Mouse (Mus musculus): Measurements from ENCODE around the gene Doxl2. TPM values are rescaled to one million over a fixed set of nuclear protein-coding genes. Genes with fewer than 3 reads are reported as not detected.

Doxl2 gene
- total and polyA plus RNA-seq, 3 experiments: not detected

DNA sequence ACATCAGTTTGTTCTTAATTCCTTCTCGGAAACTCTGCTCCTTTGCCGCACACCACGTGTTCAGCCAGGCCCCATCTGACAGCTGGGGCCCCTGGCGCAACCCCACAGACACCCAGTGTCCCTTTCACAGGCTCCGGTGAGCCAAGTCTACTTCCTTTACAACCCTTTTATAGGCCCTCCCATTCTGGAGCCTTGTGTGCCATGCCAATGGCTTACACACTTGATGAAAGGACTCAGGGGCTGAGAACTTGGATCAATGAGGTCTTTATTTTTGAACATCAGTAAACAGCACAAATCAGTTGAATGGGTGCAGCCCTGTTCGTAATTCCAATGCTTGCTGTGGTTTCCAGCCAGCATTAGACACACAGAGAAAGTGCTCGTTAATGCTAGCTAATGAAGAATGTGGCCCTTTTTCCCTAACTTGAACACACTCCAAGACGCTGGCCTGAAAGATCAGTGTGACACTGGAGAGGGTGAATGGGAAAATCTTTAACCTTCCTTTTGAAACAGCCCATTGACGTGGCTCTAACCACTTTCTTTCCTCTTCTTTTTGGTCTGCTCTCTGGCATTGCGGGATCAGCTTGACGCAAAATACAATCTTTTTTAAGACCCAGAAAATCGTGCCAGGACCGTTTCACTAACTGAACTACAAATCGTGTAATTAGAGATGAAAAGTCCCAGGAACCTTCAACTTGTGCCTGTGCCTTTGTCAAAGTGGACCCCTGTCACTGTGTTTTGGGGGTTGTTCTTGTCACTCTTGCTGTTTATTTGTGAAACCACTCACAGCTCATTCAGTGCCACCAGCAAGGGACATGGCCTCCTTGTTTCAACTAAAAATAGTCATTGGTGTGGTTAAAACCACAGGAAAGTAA is 46.6 kb downstream of the Doxl2 start:
- DNase-seq: no peak
- Histone ChIP-seq H3K4me1 (ENCODE audit: control insufficient read depth, insufficient read depth, low read length) (peaks cover 2% of the 10 kb centered on the region; the same call in 1 of the 2 replicates), H3K27me3 (ENCODE audit: control insufficient read depth, insufficient read depth, low read length) (no peaks in the 10 kb centered on the region), H3K36me3 (ENCODE audit: control insufficient read depth, insufficient read depth, low read length) (no peaks in the 10 kb centered on the region), H3K27ac (no peak overlapping the region), H3K4me3 (no peak overlapping the region), H3K79me2 (replicated peaks; ENCODE audit: control insufficient read depth, insufficient read depth, low read length) (no peaks in the 10 kb centered on the region), H3K9ac (ENCODE audit: low read depth, low read length) (no peak overlapping the region)
- WGBS: 75% methylated on average over 14 of the region's 14 CpGs
- TF ChIP-seq CTCF (IDR thresholded peaks at IDR 0.05) (no peak), EP300 (IDR thresholded peaks at IDR 0.05; ENCODE audit: insufficient read depth, low read depth, low read length) (no peak), POLR2A (IDR thresholded peaks at IDR 0.05; ENCODE audit: insufficient read depth, low read depth, low read length) (no peak)
- intact Hi-C loops (cut with DNase I): no loop called here

DNA sequence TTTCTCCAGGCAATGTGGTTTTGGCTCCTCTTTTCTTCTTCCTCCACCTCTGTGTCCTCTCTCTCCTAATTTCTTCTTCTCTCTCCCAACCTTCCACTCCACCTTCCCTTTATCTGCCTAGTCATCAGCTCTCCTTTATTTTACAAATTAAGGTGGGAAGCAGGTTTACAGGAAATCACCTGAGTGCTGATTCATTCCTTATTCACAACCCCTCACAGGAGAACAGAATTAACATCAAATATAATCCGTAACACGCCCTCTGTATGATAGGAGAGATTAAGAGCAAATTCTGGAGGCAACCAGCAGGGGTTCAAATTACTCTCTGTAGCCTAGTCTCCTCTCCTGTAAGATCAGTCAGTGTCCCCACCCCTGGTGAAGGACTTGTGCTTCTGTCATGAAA is 47.6 kb downstream of the Doxl2 start:
- Histone ChIP-seq H3K4me3 (no peak overlapping the region), H3K27ac (no peak overlapping the region), H3K9ac (ENCODE audit: low read depth, low read length) (no peak overlapping the region), H3K36me3 (ENCODE audit: control insufficient read depth, insufficient read depth, low read length) (no peaks in the 10 kb centered on the region), H3K79me2 (replicated peaks; ENCODE audit: control insufficient read depth, insufficient read depth, low read length) (no peaks in the 10 kb centered on the region), H3K27me3 (ENCODE audit: control insufficient read depth, insufficient read depth, low read length) (no peaks in the 10 kb centered on the region), H3K4me1 (ENCODE audit: control insufficient read depth, insufficient read depth, low read length) (no peaks in the 10 kb centered on the region)
- DNase-seq: no peak
- TF ChIP-seq EP300 (IDR thresholded peaks at IDR 0.05; ENCODE audit: insufficient read depth, low read depth, low read length): no peak
- TF ChIP-seq CTCF (IDR thresholded peaks at IDR 0.05): no peak
- TF ChIP-seq POLR2A (IDR thresholded peaks at IDR 0.05; ENCODE audit: insufficient read depth, low read depth, low read length): no peak
- intact Hi-C loops (cut with DNase I): no loop called here
- 76% methylated on average over 2 of the region's 2 CpGs for WGBS

DNA sequence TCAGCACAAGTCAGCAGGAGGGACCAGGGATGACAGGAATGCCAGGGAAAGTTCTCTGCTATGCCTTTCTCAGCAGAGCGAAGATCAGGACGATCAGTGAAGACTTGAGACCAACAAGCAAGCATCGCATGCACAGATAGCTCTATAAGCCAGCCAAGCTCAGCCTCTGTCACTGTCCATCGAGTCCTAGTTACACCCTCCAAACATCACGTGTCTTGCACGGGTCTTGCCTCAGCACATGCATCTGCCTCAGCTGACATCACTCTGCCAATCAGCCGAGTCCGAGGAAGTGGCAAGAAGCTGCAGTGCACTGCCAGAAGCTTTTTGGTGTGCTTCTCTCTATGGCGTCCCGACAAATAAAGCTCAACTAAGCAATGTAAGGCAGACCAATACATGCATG is 48.6 kb downstream of the Doxl2 start:
- intact Hi-C loops (cut with DNase I): no loop called here
- Histone ChIP-seq H3K79me2 (replicated peaks; ENCODE audit: control insufficient read depth, insufficient read depth, low read length) (no peaks in the 10 kb centered on the region), H3K36me3 (ENCODE audit: control insufficient read depth, insufficient read depth, low read length) (no peaks in the 10 kb centered on the region), H3K4me3 (no peak overlapping the region), H3K4me1 (ENCODE audit: control insufficient read depth, insufficient read depth, low read length) (no peaks in the 10 kb centered on the region), H3K9ac (ENCODE audit: low read depth, low read length) (no peak overlapping the region), H3K27me3 (ENCODE audit: control insufficient read depth, insufficient read depth, low read length) (no peaks in the 10 kb centered on the region), H3K27ac (no peak overlapping the region)
- 77% methylated on average over 10 of the region's 10 CpGs for WGBS
- DNase-seq: no peak
- no peak for TF ChIP-seq POLR2A (IDR thresholded peaks at IDR 0.05; ENCODE audit: insufficient read depth, low read depth, low read length)

DNA sequence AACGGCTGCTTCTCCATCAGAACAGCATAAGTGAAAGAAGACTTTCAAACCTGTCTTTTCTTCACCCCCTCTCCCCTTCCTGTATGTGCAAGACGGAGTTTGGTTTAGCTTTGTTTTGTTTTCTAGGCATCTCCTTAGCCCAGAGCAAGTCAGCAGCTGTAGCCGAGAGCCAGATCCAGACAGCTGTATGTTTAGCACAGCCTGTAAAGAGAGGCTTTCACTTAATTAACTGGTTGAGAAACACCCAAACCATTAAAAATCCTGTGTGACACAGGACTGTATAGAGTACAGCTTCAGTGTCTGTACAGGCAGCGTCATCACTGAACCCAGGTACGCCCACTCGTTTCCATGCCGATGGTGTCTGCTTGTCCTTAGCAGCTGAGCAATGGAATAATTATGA is 50.5 kb downstream of the Doxl2 start:
- Histone ChIP-seq H3K27me3 (ENCODE audit: control insufficient read depth, insufficient read depth, low read length) (no peaks in the 10 kb centered on the region), H3K36me3 (ENCODE audit: control insufficient read depth, insufficient read depth, low read length) (no peaks in the 10 kb centered on the region), H3K4me1 (ENCODE audit: control insufficient read depth, insufficient read depth, low read length) (no peaks in the 10 kb centered on the region), H3K9ac (ENCODE audit: low read depth, low read length) (no peak overlapping the region), H3K27ac (no peak overlapping the region), H3K4me3 (no peak overlapping the region), H3K79me2 (replicated peaks; ENCODE audit: control insufficient read depth, insufficient read depth, low read length) (no peaks in the 10 kb centered on the region)
- intact Hi-C loops (cut with DNase I): no loop called here
- no peak for DNase-seq
- no peak for TF ChIP-seq EP300 (IDR thresholded peaks at IDR 0.05; ENCODE audit: insufficient read depth, low read depth, low read length)
- no peak for TF ChIP-seq POLR2A (IDR thresholded peaks at IDR 0.05; ENCODE audit: insufficient read depth, low read depth, low read length)
- TF ChIP-seq CTCF (IDR thresholded peaks at IDR 0.05): no peak
- WGBS: 87% methylated on average over 7 of the region's 7 CpGs

DNA sequence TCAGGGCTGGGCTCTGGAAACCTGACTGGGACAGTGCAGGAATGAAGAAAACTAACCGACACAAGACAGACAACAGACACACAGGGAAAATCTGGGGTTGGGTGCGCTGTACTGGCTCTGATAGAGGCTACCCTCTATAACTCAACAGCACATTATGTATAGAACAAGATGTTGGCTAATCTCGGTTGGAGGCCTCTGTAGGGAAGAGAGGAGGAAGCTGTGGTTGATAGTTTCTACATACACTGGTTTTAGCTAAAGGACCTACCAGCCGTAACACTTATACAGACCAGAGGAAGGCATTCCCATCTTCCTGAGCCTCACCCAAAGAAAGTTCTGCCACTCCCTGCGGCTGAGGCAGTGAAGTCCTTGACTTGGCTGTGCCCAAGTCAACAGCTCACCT is 51.7 kb downstream of the Doxl2 start:
- Histone ChIP-seq H3K27ac (no peak overlapping the region), H3K4me1 (ENCODE audit: control insufficient read depth, insufficient read depth, low read length) (no peaks in the 10 kb centered on the region), H3K79me2 (replicated peaks; ENCODE audit: control insufficient read depth, insufficient read depth, low read length) (no peaks in the 10 kb centered on the region), H3K4me3 (no peak overlapping the region), H3K9ac (ENCODE audit: low read depth, low read length) (no peak overlapping the region), H3K27me3 (ENCODE audit: control insufficient read depth, insufficient read depth, low read length) (no peaks in the 10 kb centered on the region), H3K36me3 (ENCODE audit: control insufficient read depth, insufficient read depth, low read length) (no peaks in the 10 kb centered on the region)
- 79% methylated on average over 5 of the region's 5 CpGs for WGBS
- intact Hi-C loops (cut with DNase I): no loop called here
- TF ChIP-seq EP300 (IDR thresholded peaks at IDR 0.05; ENCODE audit: insufficient read depth, low read depth, low read length): no peak
- no peak for TF ChIP-seq POLR2A (IDR thresholded peaks at IDR 0.05; ENCODE audit: insufficient read depth, low read depth, low read length)
- TF ChIP-seq CTCF (IDR thresholded peaks at IDR 0.05): no peak
- no peak for DNase-seq

DNA sequence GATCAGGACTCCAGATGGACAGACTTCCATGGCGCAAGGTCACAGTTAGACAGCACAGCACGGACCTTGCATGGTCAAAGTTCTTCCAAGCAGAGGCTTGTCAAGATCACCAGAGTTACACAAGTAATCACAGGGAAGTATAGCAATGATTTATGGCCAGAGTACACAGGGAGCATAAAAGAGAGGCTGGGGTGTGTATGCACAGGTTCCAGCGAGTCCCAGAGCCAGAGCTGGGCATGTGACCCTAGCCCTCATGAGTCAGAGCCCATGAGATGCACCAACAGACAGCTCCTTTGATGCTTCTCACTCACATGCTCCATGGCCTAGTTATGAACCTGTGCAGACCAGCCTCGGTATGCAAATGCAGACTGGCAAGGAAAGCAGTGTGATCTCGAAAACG is 53.3 kb downstream of the Doxl2 start:
- DNase-seq: no peak
- no peak for TF ChIP-seq CTCF (IDR thresholded peaks at IDR 0.05)
- no peak for TF ChIP-seq POLR2A (IDR thresholded peaks at IDR 0.05; ENCODE audit: insufficient read depth, low read depth, low read length)
- TF ChIP-seq EP300 (IDR thresholded peaks at IDR 0.05; ENCODE audit: insufficient read depth, low read depth, low read length): no peak
- 91% methylated on average over 6 of the region's 6 CpGs for WGBS

More for the DNA sequence above, 53.3 kb downstream of the Doxl2 start:
- Histone ChIP-seq H3K4me3 (no peak overlapping the region), H3K27me3 (ENCODE audit: control insufficient read depth, insufficient read depth, low read length) (no peaks in the 10 kb centered on the region), H3K27ac (no peak overlapping the region), H3K9ac (ENCODE audit: low read depth, low read length) (no peak overlapping the region), H3K36me3 (ENCODE audit: control insufficient read depth, insufficient read depth, low read length) (no peaks in the 10 kb centered on the region), H3K4me1 (ENCODE audit: control insufficient read depth, insufficient read depth, low read length) (no peaks in the 10 kb centered on the region), H3K79me2 (replicated peaks; ENCODE audit: control insufficient read depth, insufficient read depth, low read length) (no peaks in the 10 kb centered on the region)
- intact Hi-C loops (cut with DNase I): no loop called here

Other genes starting within 250 kb of the Doxl2 start
- 1 to 10 TPM; 8.9 to 9.4 TPM for gene Gimap1, start 235.9 kb upstream of the Doxl2 start, total RNA-seq (2021)
- 5.9 and 6.6 TPM in 2 replicates for gene Gimap1, start 235.9 kb upstream of the Doxl2 start, polyA plus RNA-seq (2012; rRNA removed)
- 1 to 10 TPM; 4.6 to 5.1 TPM for gene Gimap5, start 228.8 kb upstream of the Doxl2 start, total RNA-seq (2021)
- gene Gimap5, start 228.8 kb upstream of the Doxl2 start, polyA plus RNA-seq (2012; rRNA removed): 6.2 and 6.6 TPM in 2 replicates
- 1 to 10 TPM; 1.0 to 1.5 TPM for gene Gimap3, start 204.1 kb upstream of the Doxl2 start, total RNA-seq (2021)
- gene Gimap3, start 204.1 kb upstream of the Doxl2 start, polyA plus RNA-seq (2012; rRNA removed): 3.0 and 4.8 TPM in 2 replicates
- gene Tmem176a, start 134.0 kb upstream of the Doxl2 start, total RNA-seq (2021): 10 to 100 TPM; 17.0 to 22.0 TPM
- 19.3 and 28.1 TPM in 2 replicates for gene Tmem176a, start 134.0 kb upstream of the Doxl2 start, polyA plus RNA-seq (2012; rRNA removed)
- gene Tmem176b, start 133.5 kb upstream of the Doxl2 start, total RNA-seq (2021): 10 to 100 TPM; 41.6 to 53.0 TPM
- 104 and 108 TPM in 2 replicates for gene Tmem176b, start 133.5 kb upstream of the Doxl2 start, polyA plus RNA-seq (2012; rRNA removed)
- gene Aoc1, start 102.1 kb upstream of the Doxl2 start, total RNA-seq (2021): not detected
- gene Aoc1, start 102.1 kb upstream of the Doxl2 start, polyA plus RNA-seq (2012; rRNA removed): 0.23 and 1.1 TPM in 2 replicates
- gene 1600015I10Rik, start 45.1 kb upstream of the Doxl2 start, total RNA-seq (2021): not detected
- 0.08 and 0.12 TPM in 2 replicates for gene 1600015I10Rik, start 45.1 kb upstream of the Doxl2 start, polyA plus RNA-seq (2012; rRNA removed)
- not detected for gene Svs1, start 11.9 kb downstream of the Doxl2 start, total RNA-seq (2021)
- not detected in 2 replicates for gene Svs1, start 11.9 kb downstream of the Doxl2 start, polyA plus RNA-seq (2012; rRNA removed)
- 1 to 10 TPM in 1 of 2 experiments, under 1 TPM in 1; 0.84 to 1.3 TPM for gene Gpnmb, start 61.6 kb downstream of the Doxl2 start, total RNA-seq (2021)
- gene Gpnmb, start 61.6 kb downstream of the Doxl2 start, polyA plus RNA-seq (2012; rRNA removed): 2.4 and 4.9 TPM in 2 replicates
- gene Malsu1, start 98.8 kb downstream of the Doxl2 start, total RNA-seq (2021): 10 to 100 TPM; 34.4 to 39.0 TPM
- 14.5 and 15.4 TPM in 2 replicates for gene Malsu1, start 98.8 kb downstream of the Doxl2 start, polyA plus RNA-seq (2012; rRNA removed)
- gene Igf2bp3, start 240.0 kb downstream of the Doxl2 start, total RNA-seq (2021): not detected
- gene Igf2bp3, start 240.0 kb downstream of the Doxl2 start, polyA plus RNA-seq (2012; rRNA removed): not detected in 2 replicates

All from heart, adult 2 months (tissue).